Mouse (Mus musculus): ENCODE measurements around the gene Sri. TPM values are rescaled to one million over a fixed set of nuclear protein-coding genes. Genes with fewer than 3 reads are reported as not detected.

Sri gene
- polyA plus RNA-seq, 1 experiment from 2014 or later: 162 TPM

DNA sequence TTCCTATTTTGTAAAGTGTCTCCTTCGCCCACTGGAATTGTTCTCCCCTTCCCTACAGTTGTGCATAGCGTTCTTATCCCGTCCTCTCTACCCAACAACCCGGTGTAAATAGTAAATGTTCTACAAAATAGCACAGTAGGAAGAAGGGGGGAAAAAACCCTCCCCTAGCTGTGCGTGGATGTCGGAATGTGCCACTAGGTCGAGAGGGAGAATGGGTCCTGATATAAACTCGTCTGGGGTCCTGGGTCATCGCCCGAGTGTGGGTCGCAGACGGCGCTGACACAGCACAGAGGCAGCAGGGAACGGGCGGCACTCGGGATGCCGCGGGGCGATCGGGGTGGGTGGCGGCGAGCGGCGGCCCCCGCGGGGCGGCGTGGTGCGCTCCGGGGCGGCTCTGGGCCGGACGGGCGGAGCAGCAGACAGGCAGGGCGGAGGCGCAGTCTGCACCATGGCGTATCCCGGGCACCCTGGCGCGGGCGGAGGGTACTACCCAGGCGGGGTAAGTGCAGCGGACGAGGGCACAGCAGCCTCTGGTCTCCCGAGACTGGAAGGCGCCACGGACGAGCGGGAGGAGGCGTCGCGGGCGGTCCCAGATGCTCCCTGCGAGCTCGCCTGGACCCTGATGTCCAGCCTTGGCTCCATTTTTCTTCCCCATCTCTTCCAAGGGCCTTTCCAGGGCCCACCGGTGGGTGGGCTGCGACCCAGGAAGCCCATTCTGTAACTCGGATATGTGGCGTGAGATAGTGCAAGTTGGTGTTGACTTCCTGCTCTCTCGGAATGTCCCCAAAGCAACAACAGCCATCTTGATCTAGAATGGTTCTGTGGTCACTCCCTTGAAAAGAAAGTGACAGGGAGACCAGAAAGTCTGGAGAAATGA, 10.5 kb downstream of the Sri start:
- H3K4me2 ChIP-seq: peak overlapping the region; percentile 69
- 2% methylated on average over 54 of the region's 60 CpGs for WGBS

DNA sequence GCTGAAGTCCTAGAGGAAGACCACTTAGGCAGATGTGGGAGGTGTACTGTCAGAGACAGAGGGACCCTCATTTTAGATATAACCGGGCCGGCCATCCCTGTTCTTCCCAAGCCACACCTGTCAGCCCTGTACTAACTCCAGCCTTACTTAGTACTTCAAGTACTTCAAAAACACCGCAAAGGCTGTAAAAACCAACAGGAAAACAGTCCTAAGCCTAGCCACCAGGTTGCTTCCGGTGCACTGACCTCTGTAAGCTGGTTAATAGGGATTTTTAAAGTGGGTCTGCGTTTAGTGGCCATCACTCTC, 11.1 kb downstream of the Sri start:
- no peak for DNase-seq (ENCODE audit: low spot score, missing footprints)
- no peak overlapping the region for H3K27ac ChIP-seq (ENCODE audit: low read depth, low read length)
- H3K4me3 ChIP-seq (ENCODE audit: low read depth, low read length): peak overlapping the region; percentile 73
- ATAC-seq (ENCODE audit: low FRiP score): 0 out of 2 replicates have a peak, but pooled peaks have one; percentile 23
- peaks cover 9% of the 10 kb centered on the region; the same call in 1 of the 2 replicates for H3K4me1 ChIP-seq (ENCODE audit: control insufficient read depth, insufficient read depth, low read length)
- H3K27me3 ChIP-seq (ENCODE audit: control insufficient read depth, insufficient read depth, low read length): no peaks in the 10 kb centered on the region
- H3K4me2 ChIP-seq: peak overlapping the region; percentile 69
- H3K9me3 ChIP-seq (ENCODE audit: control insufficient read depth, low read length): no peaks in the 10 kb centered on the region
- H3K9ac ChIP-seq (ENCODE audit: low read length): peak overlapping the region; percentile 86
- H3K36me3 ChIP-seq (ENCODE audit: control insufficient read depth, insufficient read depth, low read length): no peaks in the 10 kb centered on the region
- 69% methylated on average over 5 of the region's 5 CpGs for WGBS

More for the DNA sequence above, 10.5 kb downstream of the Sri start:
- Histone ChIP-seq H3K36me3 (ENCODE audit: control insufficient read depth, insufficient read depth, low read length) (no peaks in the 10 kb centered on the region), H3K4me1 (ENCODE audit: control insufficient read depth, insufficient read depth, low read length) (peaks cover 9% of the 10 kb centered on the region; the same call in 1 of the 2 replicates), H3K4me3 (ENCODE audit: low read depth, low read length) (peak overlapping the region; percentile 73), H3K27ac (ENCODE audit: low read depth, low read length) (no peak overlapping the region), H3K27me3 (ENCODE audit: control insufficient read depth, insufficient read depth, low read length) (no peaks in the 10 kb centered on the region), H3K9me3 (ENCODE audit: control insufficient read depth, low read length) (no peaks in the 10 kb centered on the region), H3K9ac (ENCODE audit: low read length) (peak overlapping the region; percentile 86)
- peak; percentile 93 for DNase-seq (ENCODE audit: low spot score, missing footprints)
- peak; percentile 98 for ATAC-seq (ENCODE audit: low FRiP score)

DNA sequence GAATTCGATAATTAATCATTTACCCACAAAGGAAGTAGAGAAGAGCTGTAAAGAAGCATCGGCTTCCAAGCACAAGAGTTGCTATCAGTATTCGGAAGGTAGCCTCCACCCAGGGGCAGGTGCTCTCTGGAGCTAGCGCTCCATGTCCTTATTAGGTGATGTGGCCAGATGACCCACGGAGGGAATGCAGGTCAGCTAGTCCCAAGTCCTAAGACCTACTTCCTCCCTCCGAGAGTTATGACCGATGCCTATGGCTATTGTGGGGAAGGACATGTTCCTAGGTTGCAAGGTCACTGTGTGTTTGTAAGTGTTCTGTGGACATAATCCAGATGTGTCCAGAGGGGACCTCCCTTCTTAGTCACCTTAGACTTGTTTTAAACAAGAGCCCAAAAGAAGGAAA, 12.2 kb downstream of the Sri start:
- H3K4me3 ChIP-seq (ENCODE audit: low read depth, low read length): no peak overlapping the region
- H3K27ac ChIP-seq (ENCODE audit: low read depth, low read length): no peak overlapping the region
- no peak for DNase-seq (ENCODE audit: low spot score, missing footprints)
- ATAC-seq (ENCODE audit: low FRiP score): no peak
- H3K9me3 ChIP-seq (ENCODE audit: control insufficient read depth, low read length): no peaks in the 10 kb centered on the region
- H3K27me3 ChIP-seq (ENCODE audit: control insufficient read depth, insufficient read depth, low read length): no peaks in the 10 kb centered on the region
- WGBS: 94% methylated on average over 7 of the region's 7 CpGs
- H3K36me3 ChIP-seq (ENCODE audit: control insufficient read depth, insufficient read depth, low read length): no peaks in the 10 kb centered on the region
- H3K9ac ChIP-seq (ENCODE audit: low read length): no peak overlapping the region
- no peak overlapping the region for H3K4me2 ChIP-seq
- H3K4me1 ChIP-seq (ENCODE audit: control insufficient read depth, insufficient read depth, low read length): peaks cover 9% of the 10 kb centered on the region; the same call in 1 of the 2 replicates

DNA sequence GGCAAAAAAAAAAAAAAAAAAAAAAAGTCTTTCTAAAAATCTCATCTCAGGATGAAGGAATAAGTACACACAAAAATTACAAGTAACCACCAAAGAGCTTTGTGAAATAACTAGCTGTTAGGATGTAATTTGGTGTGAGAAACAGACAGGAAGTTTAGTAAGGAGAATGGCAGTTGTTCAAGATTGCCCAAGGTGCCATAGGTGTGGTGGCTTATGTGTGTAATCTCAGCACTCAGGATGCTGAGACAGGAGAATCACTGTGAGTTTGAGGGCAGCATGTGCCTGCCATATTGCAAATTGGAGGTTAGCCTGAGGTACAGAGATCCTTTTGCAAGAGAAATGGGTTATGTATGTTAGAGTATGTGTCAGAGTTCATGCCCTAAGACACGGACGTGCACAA, 16.6 kb downstream of the Sri start:
- Histone ChIP-seq H3K27ac (ENCODE audit: low read depth, low read length) (no peak overlapping the region), H3K4me3 (ENCODE audit: low read depth, low read length) (no peak overlapping the region), H3K4me2 (no peak overlapping the region), H3K4me1 (ENCODE audit: control insufficient read depth, insufficient read depth, low read length) (peaks cover 1% of the 10 kb centered on the region; the same call in 1 of the 2 replicates), H3K9ac (ENCODE audit: low read length) (no peak overlapping the region), H3K36me3 (ENCODE audit: control insufficient read depth, insufficient read depth, low read length) (0 out of 2 replicates have a peak, but pooled peaks cover 4% of the 10 kb centered on the region), H3K9me3 (ENCODE audit: control insufficient read depth, low read length) (no peaks in the 10 kb centered on the region), H3K27me3 (ENCODE audit: control insufficient read depth, insufficient read depth, low read length) (no peaks in the 10 kb centered on the region)
- WGBS: 98% methylated on average over 2 of the region's 2 CpGs
- ATAC-seq (ENCODE audit: low FRiP score): no peak
- no peak for DNase-seq (ENCODE audit: low spot score, missing footprints)

DNA sequence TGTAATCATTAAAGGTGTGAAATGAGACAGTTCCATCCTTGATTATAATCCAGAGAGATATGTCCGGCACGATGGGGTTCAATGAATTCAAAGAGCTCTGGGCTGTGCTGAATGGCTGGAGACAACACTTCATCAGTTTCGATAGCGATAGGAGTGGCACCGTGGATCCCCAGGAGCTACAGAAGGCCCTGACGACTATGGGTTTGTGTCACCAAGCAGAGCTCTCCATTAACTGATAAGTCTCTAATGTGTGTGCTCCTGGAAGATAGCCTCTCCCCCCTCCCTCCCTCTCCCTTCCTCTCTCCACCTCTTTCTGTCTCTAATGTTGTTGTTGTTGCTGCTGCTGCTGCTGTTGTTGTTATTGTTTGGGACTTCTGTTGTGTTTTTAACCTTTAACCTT, 17.3 kb downstream of the Sri start:
- DNase-seq (ENCODE audit: low spot score, missing footprints): peak; percentile 76
- H3K27me3 ChIP-seq (ENCODE audit: control insufficient read depth, insufficient read depth, low read length): no peaks in the 10 kb centered on the region
- H3K36me3 ChIP-seq (ENCODE audit: control insufficient read depth, insufficient read depth, low read length): 0 out of 2 replicates have a peak, but pooled peaks cover 4% of the 10 kb centered on the region
- H3K4me3 ChIP-seq (ENCODE audit: low read depth, low read length): no peak overlapping the region
- ATAC-seq (ENCODE audit: low FRiP score): no peak
- no peak overlapping the region for H3K4me2 ChIP-seq
- H3K9me3 ChIP-seq (ENCODE audit: control insufficient read depth, low read length): no peaks in the 10 kb centered on the region
- no peaks in the 10 kb centered on the region for H3K4me1 ChIP-seq (ENCODE audit: control insufficient read depth, insufficient read depth, low read length)
- H3K27ac ChIP-seq (ENCODE audit: low read depth, low read length): no peak overlapping the region
- 77% methylated on average over 6 of the region's 6 CpGs for WGBS
- no peak overlapping the region for H3K9ac ChIP-seq (ENCODE audit: low read length)

DNA sequence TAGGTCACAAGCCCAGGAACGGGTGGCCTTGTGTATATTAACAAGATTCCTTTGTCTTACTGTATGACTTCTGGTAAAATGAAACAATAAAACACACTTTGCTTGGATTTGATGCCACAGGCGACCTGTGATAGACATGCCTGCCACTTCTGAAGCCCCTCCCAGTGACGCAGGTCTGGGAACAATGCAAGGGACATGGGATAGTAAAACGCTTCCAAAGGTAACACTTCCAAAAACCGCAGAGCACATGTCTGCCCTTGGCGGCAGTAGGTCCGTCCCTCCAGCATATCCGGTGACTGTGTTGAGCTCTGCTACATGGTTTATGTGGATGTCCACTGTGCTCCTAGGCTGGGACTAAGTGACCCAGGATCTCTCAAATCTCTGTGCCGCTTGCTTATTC, 27.5 kb downstream of the Sri start:
- no peak for ATAC-seq (ENCODE audit: low FRiP score)
- H3K36me3 ChIP-seq (ENCODE audit: control insufficient read depth, insufficient read depth, low read length): no peaks in the 10 kb centered on the region
- no peak overlapping the region for H3K4me3 ChIP-seq (ENCODE audit: low read depth, low read length)
- H3K9ac ChIP-seq (ENCODE audit: low read length): no peak overlapping the region
- H3K27ac ChIP-seq (ENCODE audit: low read depth, low read length): no peak overlapping the region
- H3K27me3 ChIP-seq (ENCODE audit: control insufficient read depth, insufficient read depth, low read length): no peaks in the 10 kb centered on the region
- no peaks in the 10 kb centered on the region for H3K4me1 ChIP-seq (ENCODE audit: control insufficient read depth, insufficient read depth, low read length)
- WGBS: 94% methylated on average over 9 of the region's 9 CpGs
- no peaks in the 10 kb centered on the region for H3K9me3 ChIP-seq (ENCODE audit: control insufficient read depth, low read length)
- peak; percentile 72 for DNase-seq (ENCODE audit: low spot score, missing footprints)
- H3K4me2 ChIP-seq: no peak overlapping the region

DNA sequence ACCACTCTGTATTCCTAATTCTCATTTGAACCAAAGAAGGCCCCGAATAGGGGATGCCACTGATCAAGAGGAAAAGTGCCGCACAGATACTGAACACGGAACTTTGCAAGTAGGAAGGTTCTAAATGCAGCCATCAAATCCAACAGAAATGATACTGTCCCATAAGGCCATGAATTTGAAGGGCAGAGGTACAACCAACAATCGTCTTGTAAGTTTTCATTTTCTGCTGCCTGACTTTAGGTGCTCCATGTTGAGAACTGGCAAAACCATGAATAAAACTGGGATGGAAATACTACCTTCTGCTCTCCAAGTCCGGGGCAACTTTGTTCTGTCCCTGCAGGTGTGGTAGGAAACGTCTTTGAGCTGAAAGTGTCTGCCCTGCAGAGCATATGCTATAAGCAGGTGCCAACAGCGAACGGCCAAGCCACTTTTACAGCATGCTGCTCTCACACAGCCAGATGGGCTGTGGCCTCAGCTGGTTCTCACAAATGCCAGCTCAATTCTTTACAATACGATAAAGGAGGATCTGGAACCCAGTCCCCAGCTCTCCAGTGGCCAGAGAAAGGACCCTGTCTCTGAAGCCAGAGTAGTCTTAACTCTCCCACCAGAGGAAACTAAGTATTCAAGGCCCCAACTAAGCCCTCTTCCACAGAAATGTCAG, 28.2 kb downstream of the Sri start:
- no peak overlapping the region for H3K4me2 ChIP-seq
- H3K36me3 ChIP-seq (ENCODE audit: control insufficient read depth, insufficient read depth, low read length): no peaks in the 10 kb centered on the region
- DNase-seq (ENCODE audit: low spot score, missing footprints) (peak; percentile 75), ATAC-seq (ENCODE audit: low FRiP score) (no peak)
- H3K4me1 ChIP-seq (ENCODE audit: control insufficient read depth, insufficient read depth, low read length): no peaks in the 10 kb centered on the region
- H3K27ac ChIP-seq (ENCODE audit: low read depth, low read length): no peak overlapping the region
- H3K4me3 ChIP-seq (ENCODE audit: low read depth, low read length): no peak overlapping the region
- WGBS: 89% methylated on average over 9 of the region's 9 CpGs
- H3K27me3 ChIP-seq (ENCODE audit: control insufficient read depth, insufficient read depth, low read length): no peaks in the 10 kb centered on the region
- H3K9ac ChIP-seq (ENCODE audit: low read length): no peak overlapping the region
- no peaks in the 10 kb centered on the region for H3K9me3 ChIP-seq (ENCODE audit: control insufficient read depth, low read length)

DNA sequence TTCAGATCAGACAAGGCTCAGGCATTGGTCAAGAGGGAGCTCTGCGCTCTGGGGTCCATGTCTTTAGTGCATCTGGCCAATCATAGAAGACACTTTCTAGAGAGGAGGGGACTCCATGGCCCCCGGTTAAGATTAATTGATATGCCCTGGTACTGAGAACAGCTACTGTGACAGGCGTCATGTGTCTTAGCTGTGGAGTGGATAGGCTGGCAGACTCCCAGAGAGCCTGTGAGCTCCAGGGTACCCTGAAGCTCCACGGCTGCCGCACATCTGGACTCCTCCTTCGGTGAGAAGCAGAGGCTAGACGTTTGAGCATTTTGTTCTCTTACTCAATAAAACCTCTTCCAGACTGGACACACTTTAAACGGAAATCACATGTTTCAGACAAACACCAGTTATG, 31.6 kb downstream of the Sri start:
- 90% methylated on average over 8 of the region's 8 CpGs for WGBS
- Histone ChIP-seq H3K4me2 (no peak overlapping the region), H3K36me3 (ENCODE audit: control insufficient read depth, insufficient read depth, low read length) (no peaks in the 10 kb centered on the region), H3K9me3 (ENCODE audit: control insufficient read depth, low read length) (no peaks in the 10 kb centered on the region), H3K9ac (ENCODE audit: low read length) (no peak overlapping the region), H3K27ac (ENCODE audit: low read depth, low read length) (no peak overlapping the region), H3K4me1 (ENCODE audit: control insufficient read depth, insufficient read depth, low read length) (no peaks in the 10 kb centered on the region), H3K4me3 (ENCODE audit: low read depth, low read length) (no peak overlapping the region), H3K27me3 (ENCODE audit: control insufficient read depth, insufficient read depth, low read length) (no peaks in the 10 kb centered on the region)
- DNase-seq (ENCODE audit: low spot score, missing footprints) (peak; percentile 78), ATAC-seq (ENCODE audit: low FRiP score) (no peak)

DNA sequence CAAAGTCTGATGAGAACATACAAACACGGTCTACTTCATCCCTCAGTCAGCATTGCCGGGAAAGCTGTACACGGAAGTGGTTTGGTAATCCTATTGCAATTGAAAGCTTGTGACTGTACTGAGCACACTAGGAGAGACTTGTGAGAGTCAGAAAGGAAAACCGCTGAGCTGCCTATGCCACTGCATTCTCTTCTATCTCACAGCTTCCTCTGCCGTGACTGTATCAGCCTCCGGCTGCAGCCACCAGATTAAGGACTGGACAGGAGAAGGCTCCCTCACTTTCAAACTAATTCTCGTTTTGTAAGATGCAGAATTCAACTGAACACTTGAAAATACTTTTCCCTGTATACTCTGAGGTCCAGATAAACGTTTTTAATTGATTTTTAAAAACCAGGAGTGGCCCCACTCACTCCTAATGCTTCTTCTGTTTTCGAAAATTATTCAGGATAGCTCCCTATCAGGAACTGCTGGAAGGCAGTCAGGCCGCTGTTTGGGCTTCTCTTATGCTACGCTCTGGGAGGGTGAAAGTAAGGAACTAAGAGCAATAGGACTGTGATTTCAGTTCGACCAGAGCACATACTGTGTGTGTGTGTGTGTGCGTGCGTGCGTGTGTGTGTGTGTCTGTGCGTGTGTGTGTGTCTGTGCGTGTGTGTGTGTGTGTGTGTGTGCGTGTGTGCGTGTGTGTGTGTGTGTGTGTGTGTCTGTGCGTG, 37.1 kb downstream of the Sri start:
- Histone ChIP-seq H3K4me3 (ENCODE audit: low read depth, low read length) (no peak overlapping the region), H3K4me2 (no peak overlapping the region)

More for the DNA sequence above, 37.1 kb downstream of the Sri start:
- peak; percentile 69 for DNase-seq (ENCODE audit: low spot score, missing footprints)
- Histone ChIP-seq H3K36me3 (ENCODE audit: control insufficient read depth, insufficient read depth, low read length) (no peaks in the 10 kb centered on the region), H3K4me1 (ENCODE audit: control insufficient read depth, insufficient read depth, low read length) (no peaks in the 10 kb centered on the region), H3K9me3 (ENCODE audit: control insufficient read depth, low read length) (no peaks in the 10 kb centered on the region), H3K27me3 (ENCODE audit: control insufficient read depth, insufficient read depth, low read length) (no peaks in the 10 kb centered on the region), H3K27ac (ENCODE audit: low read depth, low read length) (no peak overlapping the region), H3K9ac (ENCODE audit: low read length) (no peak overlapping the region)
- ATAC-seq (ENCODE audit: low FRiP score): no peak
- 67% methylated on average over 20 of the region's 20 CpGs for WGBS

Data from midbrain, embryonic 11.5 days (tissue).